Mouse (Mus musculus) liver, embryonic 14.5 days (tissue): Measurements from ENCODE around the gene Banp.

Experiments
- CTCF ChIP-seq: IDR thresholded peaks from 2 replicates; pipeline ENCODE4 v1.5.1; 2016; ENCODE audit warnings: antibody characterized with exemption, low read depth, control low read depth
- EP300 ChIP-seq: IDR thresholded peaks from 2 replicates; pipeline ENCODE4 v1.6.1; 2016; ENCODE audit warnings: antibody characterized with exemption, low read depth

GRCm38 (mm10) chr8:121954981-121955555, 5.5 kb downstream of the Banp start:
- TF ChIP-seq CTCF (no peak), EP300 (no peak)
